Mouse (Mus musculus): ENCODE results near the gene Selenov.
A peak's percentile ranks its signal among the peaks of the same experiment; 100 is the strongest.

DNA sequence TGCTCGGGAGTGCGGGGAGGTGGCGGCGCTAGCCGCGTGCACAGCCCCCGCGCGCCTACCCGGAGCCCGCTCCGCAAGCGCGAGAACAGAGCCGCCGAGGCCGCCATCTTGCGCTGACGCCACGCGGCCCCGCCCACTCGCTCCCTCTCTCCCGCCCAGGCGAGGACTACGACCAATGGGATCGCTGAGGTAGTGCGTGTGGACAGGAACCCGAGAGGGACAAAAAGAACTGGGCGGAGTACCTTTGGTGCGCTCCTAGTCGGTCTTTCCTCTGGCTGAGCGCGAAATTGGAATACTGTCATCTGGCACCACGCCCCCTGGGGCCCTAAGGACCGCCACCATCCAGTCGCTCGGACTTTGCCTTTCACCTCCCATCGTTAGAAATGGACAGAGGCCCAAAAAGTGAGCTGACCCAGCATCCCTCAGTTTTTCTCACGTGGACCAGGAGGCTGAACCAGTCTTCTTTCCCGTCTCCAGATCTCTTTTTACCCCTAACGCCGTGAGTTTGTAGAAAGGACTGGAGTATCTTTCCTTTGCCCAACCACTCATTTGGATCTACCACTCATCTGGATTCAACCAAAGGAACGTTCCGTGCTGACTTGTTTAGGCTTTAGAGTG is 21.0 kb upstream of the Selenov start, which contains the start of gene Timm50:
- TF ChIP-seq POLR2A (IDR thresholded peaks at IDR 0.05; ENCODE audit: insufficient read length, low read depth): peak; percentile 88
- TF ChIP-seq USF1 (IDR thresholded peaks at IDR 0.05; ENCODE audit: low read depth): no peak
